Mouse (Mus musculus): ENCODE data around the gene Tnip1. TPM values are rescaled to one million over a fixed set of nuclear protein-coding genes. Genes with fewer than 3 reads are reported as not detected.
A peak's percentile ranks its signal among the peaks of the same experiment; 100 is the strongest.
"Not testable (repeated sequence)": the region's sequence is repeated elsewhere in the genome, so short reads cannot be mapped to it uniquely, and the experiment has no call there.

Tnip1 gene
- polyA plus RNA-seq, 1 experiment from 2014 or later: 13.6 TPM

- no peaks in the 10 kb centered on the region for H3K36me3 ChIP-seq
- no peaks in the 10 kb centered on the region for H3K9me3 ChIP-seq
- no peaks in the 10 kb centered on the region for H3K27me3 ChIP-seq
- H3K4me2 ChIP-seq (replicated peaks): no peak overlapping the region
- no peak for ATAC-seq (ENCODE audit: low FRiP score, low read depth)
- H3K4me3 ChIP-seq: no peak overlapping the region
- no peak overlapping the region for H3K27ac ChIP-seq (replicated peaks)
- 78% methylated on average over 8 of the region's 8 CpGs for WGBS
- H3K4me1 ChIP-seq: peaks cover 9% of the 10 kb centered on the region; the same call in 1 of the 2 replicates
- no peak overlapping the region for H3K9ac ChIP-seq (replicated peaks)
Observed at GRCm38 (mm10) chr11:54971365-54972048, 8.8 kb upstream of the Tnip1 start.

GRCm38 (mm10) chr11:54965234-54965633 lies 2.5 kb upstream of the Tnip1 start:
- H3K27ac ChIP-seq (replicated peaks): no peak overlapping the region
- no peaks in the 10 kb centered on the region for H3K27me3 ChIP-seq
- no peak overlapping the region for H3K4me3 ChIP-seq
- ATAC-seq (ENCODE audit: low FRiP score, low read depth): no peak
- H3K9me3 ChIP-seq: no peaks in the 10 kb centered on the region
- H3K9ac ChIP-seq (replicated peaks): no peak overlapping the region
- H3K4me1 ChIP-seq: no peaks in the 10 kb centered on the region
- 86% methylated on average over 6 of the region's 6 CpGs for WGBS
- no peak overlapping the region for H3K4me2 ChIP-seq (replicated peaks)
- no peaks in the 10 kb centered on the region for H3K36me3 ChIP-seq

GRCm38 (mm10) chr11:54961921-54962320 lies 796 bp downstream of the Tnip1 start:
- 69% methylated on average over 3 of the region's 3 CpGs for WGBS
- Histone ChIP-seq H3K4me2 (replicated peaks) (no peak overlapping the region), H3K27ac (replicated peaks) (no peak overlapping the region), H3K9me3 (no peaks in the 10 kb centered on the region), H3K36me3 (no peaks in the 10 kb centered on the region), H3K9ac (replicated peaks) (no peak overlapping the region), H3K4me3 (no peak overlapping the region), H3K4me1 (no peaks in the 10 kb centered on the region), H3K27me3 (no peaks in the 10 kb centered on the region)
- ATAC-seq (ENCODE audit: low FRiP score, low read depth): no peak

- Histone ChIP-seq H3K4me2 (replicated peaks) (no peak overlapping the region), H3K4me1 (peaks cover under 1% of the 10 kb centered on the region; the same call in 1 of the 2 replicates), H3K9me3 (no peaks in the 10 kb centered on the region), H3K9ac (replicated peaks) (no peak overlapping the region), H3K27me3 (no peaks in the 10 kb centered on the region), H3K36me3 (no peaks in the 10 kb centered on the region), H3K4me3 (no peak overlapping the region), H3K27ac (replicated peaks) (no peak overlapping the region)
- no peak for ATAC-seq (ENCODE audit: low FRiP score, low read depth)
- 81% methylated on average over 6 of the region's 6 CpGs for WGBS
Observed at GRCm38 (mm10) chr11:54961164-54961850, 1.4 kb downstream of the Tnip1 start.

- no peak overlapping the region for H3K9ac ChIP-seq (replicated peaks)
- peaks cover 3% of the 10 kb centered on the region; the same call in 1 of the 2 replicates for H3K4me1 ChIP-seq
- no peak for ATAC-seq (ENCODE audit: low FRiP score, low read depth)
Observed at GRCm38 (mm10) chr11:54960251-54960650, 2.5 kb downstream of the Tnip1 start.

GRCm38 (mm10) chr11:54958571-54959073 lies 4.1 kb downstream of the Tnip1 start:
- Histone ChIP-seq H3K4me2 (replicated peaks) (no peak overlapping the region), H3K27ac (replicated peaks) (no peak overlapping the region), H3K4me1 (peaks cover 15% of the 10 kb centered on the region), H3K9me3 (no peaks in the 10 kb centered on the region), H3K36me3 (no peaks in the 10 kb centered on the region), H3K9ac (replicated peaks) (no peak overlapping the region), H3K4me3 (no peak overlapping the region), H3K27me3 (no peaks in the 10 kb centered on the region)
- ATAC-seq (ENCODE audit: low FRiP score, low read depth): no peak
- 63% methylated on average over 3 of the region's 3 CpGs for WGBS

More at GRCm38 (mm10) chr11:54960251-54960650, 2.5 kb downstream of the Tnip1 start:
- H3K4me3 ChIP-seq: no peak overlapping the region
- WGBS: 90% methylated on average over 6 of the region's 6 CpGs
- no peaks in the 10 kb centered on the region for H3K9me3 ChIP-seq
- H3K4me2 ChIP-seq (replicated peaks): no peak overlapping the region
- H3K27me3 ChIP-seq: no peaks in the 10 kb centered on the region
- no peak overlapping the region for H3K27ac ChIP-seq (replicated peaks)
- no peaks in the 10 kb centered on the region for H3K36me3 ChIP-seq

- 76% methylated on average over 3 of the region's 3 CpGs for WGBS
- H3K9me3 ChIP-seq; H3K27me3 ChIP-seq; H3K27ac ChIP-seq (replicated peaks); H3K9ac ChIP-seq (replicated peaks); H3K4me3 ChIP-seq; ATAC-seq (ENCODE audit: low FRiP score, low read depth); H3K4me2 ChIP-seq (replicated peaks); H3K36me3 ChIP-seq: not testable (repeated sequence)
- H3K4me1 ChIP-seq: peaks cover 15% of the 10 kb centered on the region
Observed at GRCm38 (mm10) chr11:54957708-54958107, 5.0 kb downstream of the Tnip1 start.

GRCm38 (mm10) chr11:54956912-54957311 lies 5.8 kb downstream of the Tnip1 start:
- no peak overlapping the region for H3K9ac ChIP-seq (replicated peaks)
- H3K9me3 ChIP-seq: no peaks in the 10 kb centered on the region
- H3K27ac ChIP-seq (replicated peaks): no peak overlapping the region
- no peaks in the 10 kb centered on the region for H3K36me3 ChIP-seq
- peaks cover 15% of the 10 kb centered on the region for H3K4me1 ChIP-seq
- WGBS: 69% methylated on average over 7 of the region's 7 CpGs
- H3K4me3 ChIP-seq: no peak overlapping the region
- H3K4me2 ChIP-seq (replicated peaks): no peak overlapping the region
- ATAC-seq (ENCODE audit: low FRiP score, low read depth): no peak
- H3K27me3 ChIP-seq: no peaks in the 10 kb centered on the region

GRCm38 (mm10) chr11:54955735-54956480 lies 6.8 kb downstream of the Tnip1 start:
- Histone ChIP-seq H3K36me3 (no peaks in the 10 kb centered on the region), H3K4me2 (replicated peaks) (peak overlapping the region; percentile 72), H3K9ac (replicated peaks) (peak overlapping the region; percentile 83), H3K4me1 (peaks cover 15% of the 10 kb centered on the region), H3K4me3 (peak overlapping the region; percentile 92), H3K9me3 (no peaks in the 10 kb centered on the region), H3K27ac (replicated peaks) (peak overlapping the region; percentile 87), H3K27me3 (no peaks in the 10 kb centered on the region)
- ATAC-seq (ENCODE audit: low FRiP score, low read depth): peak; percentile 98
- under 1% methylated on average over 59 of the region's 59 CpGs for whole genome bisulfite sequencing

GRCm38 (mm10) chr11:54955400-54955734 lies 7.3 kb downstream of the Tnip1 start:
- Histone ChIP-seq H3K4me1 (peaks cover 15% of the 10 kb centered on the region), H3K27ac (replicated peaks) (peak overlapping the region; percentile 87; the same call in 1 of the 2 replicates), H3K9ac (replicated peaks) (peak overlapping the region; percentile 83), H3K4me3 (peak overlapping the region; percentile 92), H3K4me2 (replicated peaks) (peak overlapping the region; percentile 72)
- not testable (repeated sequence) for ATAC-seq (ENCODE audit: low FRiP score, low read depth); H3K27me3 ChIP-seq; H3K9me3 ChIP-seq; H3K36me3 ChIP-seq
- 41% methylated on average over 10 of the region's 10 CpGs for WGBS

GRCm38 (mm10) chr11:54954716-54955115 lies 8.0 kb downstream of the Tnip1 start:
- no peak overlapping the region for H3K9ac ChIP-seq (replicated peaks)
- no peak for ATAC-seq (ENCODE audit: low FRiP score, low read depth)
- no peak overlapping the region for H3K4me3 ChIP-seq
- H3K27me3 ChIP-seq: no peaks in the 10 kb centered on the region
- no peaks in the 10 kb centered on the region for H3K9me3 ChIP-seq
- H3K4me2 ChIP-seq (replicated peaks): 0 out of 2 replicates have a peak overlapping the region, but pooled peaks have one; percentile 3
- 86% methylated on average over 8 of the region's 8 CpGs for WGBS
- H3K27ac ChIP-seq (replicated peaks): no peak overlapping the region
- H3K36me3 ChIP-seq: no peaks in the 10 kb centered on the region
- H3K4me1 ChIP-seq: peaks cover 15% of the 10 kb centered on the region

All from midbrain, embryonic 12.5 days (tissue).